Mouse (Mus musculus): ENCODE data around the gene Nt5c3b. TPM values are rescaled to one million over a fixed set of nuclear protein-coding genes. Genes with fewer than 3 reads are reported as not detected.

Gene Nt5c3b
- total and polyA plus RNA-seq, 2 experiments from 2014 or later: 59.2 to 108 TPM

GRCm38 (mm10) chr11:100408076-100408834 is 33.4 kb downstream of the Nt5c3b start:
- no peak overlapping the region for H3K27ac ChIP-seq
- no peak overlapping the region for H3K4me3 ChIP-seq (ENCODE audit: low read length)
- H3K9me3 ChIP-seq (ENCODE audit: low read length): no peaks in the 10 kb centered on the region
- WGBS: 42% methylated on average over 10 of the region's 10 CpGs
- no peaks in the 10 kb centered on the region; the same call in 1 of the 2 replicates for H3K36me3 ChIP-seq (ENCODE audit: insufficient read depth, low read length)
- no peak overlapping the region for H3K4me2 ChIP-seq (ENCODE audit: low read depth, low read length)
- H3K27me3 ChIP-seq (ENCODE audit: insufficient read depth, low read length): no peaks in the 10 kb centered on the region
- DNase-seq (ENCODE audit: low spot score) (peak; percentile 72), ATAC-seq (0 out of 2 replicates have a peak, but pooled peaks have one; percentile 46)
- no peak overlapping the region for H3K9ac ChIP-seq (replicated peaks; ENCODE audit: low read length)
- TF ChIP-seq CTCF (IDR thresholded peaks at IDR 0.05; ENCODE audit: low read depth): peak; percentile 77
- H3K4me1 ChIP-seq (ENCODE audit: insufficient read depth, low read length): peaks cover 6% of the 10 kb centered on the region

- ATAC-seq (no peak), DNase-seq (ENCODE audit: low spot score) (no peak)
- no peaks in the 10 kb centered on the region for H3K4me1 ChIP-seq (ENCODE audit: insufficient read depth, low read length)
- no peaks in the 10 kb centered on the region; the same call in 1 of the 2 replicates for H3K36me3 ChIP-seq (ENCODE audit: insufficient read depth, low read length)
- H3K4me2 ChIP-seq (ENCODE audit: low read depth, low read length): no peak overlapping the region
- H3K27me3 ChIP-seq (ENCODE audit: insufficient read depth, low read length): no peaks in the 10 kb centered on the region
- no peaks in the 10 kb centered on the region for H3K9me3 ChIP-seq (ENCODE audit: low read length)
- no peak for TF ChIP-seq CTCF (IDR thresholded peaks at IDR 0.05; ENCODE audit: low read depth)
- no peak overlapping the region for H3K4me3 ChIP-seq (ENCODE audit: low read length)
- no peak overlapping the region for H3K9ac ChIP-seq (replicated peaks; ENCODE audit: low read length)
- WGBS: 70% methylated on average over 5 of the region's 5 CpGs
- no peak overlapping the region for H3K27ac ChIP-seq
These were observed 34.5 kb downstream of the Nt5c3b start for GRCm38 (mm10) chr11:100406995-100407705.

DNA sequence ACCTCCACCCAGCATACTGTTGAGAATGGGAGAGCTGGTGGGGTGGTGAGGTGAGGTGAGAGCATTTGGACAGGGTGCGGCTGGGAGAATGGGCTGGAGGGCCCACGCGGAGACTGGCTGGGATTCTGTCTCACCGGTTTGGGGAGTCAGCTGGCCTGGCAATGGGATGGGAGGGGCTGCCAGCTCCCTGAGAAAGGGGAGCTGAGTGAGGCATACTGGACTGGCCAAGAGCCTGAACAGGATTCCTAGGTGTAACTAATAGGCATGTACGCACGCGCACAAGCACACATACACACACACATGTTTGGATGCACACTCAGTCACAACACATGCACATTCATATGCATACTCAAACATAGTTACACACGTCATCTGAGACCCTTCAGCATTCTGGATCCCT is 35.3 kb downstream of the Nt5c3b start:
- no peak overlapping the region for H3K4me3 ChIP-seq (ENCODE audit: low read length)
- no peaks in the 10 kb centered on the region for H3K9me3 ChIP-seq (ENCODE audit: low read length)
- H3K36me3 ChIP-seq (ENCODE audit: insufficient read depth, low read length): no peaks in the 10 kb centered on the region; the same call in 1 of the 2 replicates
- H3K4me2 ChIP-seq (ENCODE audit: low read depth, low read length): no peak overlapping the region
- TF ChIP-seq CTCF (IDR thresholded peaks at IDR 0.05; ENCODE audit: low read depth): no peak
- H3K4me1 ChIP-seq (ENCODE audit: insufficient read depth, low read length): no peaks in the 10 kb centered on the region
- no peak overlapping the region for H3K9ac ChIP-seq (replicated peaks; ENCODE audit: low read length)
- no peaks in the 10 kb centered on the region for H3K27me3 ChIP-seq (ENCODE audit: insufficient read depth, low read length)
- 85% methylated on average over 8 of the region's 8 CpGs for WGBS
- no peak overlapping the region for H3K27ac ChIP-seq
- ATAC-seq: no peak
- DNase-seq (ENCODE audit: low spot score): no peak

- DNase-seq (ENCODE audit: low spot score) (no peak), ATAC-seq (no peak)
- 88% methylated on average over 3 of the region's 3 CpGs for WGBS
- Histone ChIP-seq H3K4me2 (ENCODE audit: low read depth, low read length) (no peak overlapping the region), H3K36me3 (ENCODE audit: insufficient read depth, low read length) (no peaks in the 10 kb centered on the region; the same call in 1 of the 2 replicates), H3K9ac (replicated peaks; ENCODE audit: low read length) (no peak overlapping the region), H3K27ac (no peak overlapping the region), H3K4me3 (ENCODE audit: low read length) (no peak overlapping the region), H3K27me3 (ENCODE audit: insufficient read depth, low read length) (no peaks in the 10 kb centered on the region), H3K4me1 (ENCODE audit: insufficient read depth, low read length) (no peaks in the 10 kb centered on the region), H3K9me3 (ENCODE audit: low read length) (no peaks in the 10 kb centered on the region)
- no peak for TF ChIP-seq CTCF (IDR thresholded peaks at IDR 0.05; ENCODE audit: low read depth)
These were observed 37.0 kb downstream of the Nt5c3b start for GRCm38 (mm10) chr11:100404456-100405074.

DNA sequence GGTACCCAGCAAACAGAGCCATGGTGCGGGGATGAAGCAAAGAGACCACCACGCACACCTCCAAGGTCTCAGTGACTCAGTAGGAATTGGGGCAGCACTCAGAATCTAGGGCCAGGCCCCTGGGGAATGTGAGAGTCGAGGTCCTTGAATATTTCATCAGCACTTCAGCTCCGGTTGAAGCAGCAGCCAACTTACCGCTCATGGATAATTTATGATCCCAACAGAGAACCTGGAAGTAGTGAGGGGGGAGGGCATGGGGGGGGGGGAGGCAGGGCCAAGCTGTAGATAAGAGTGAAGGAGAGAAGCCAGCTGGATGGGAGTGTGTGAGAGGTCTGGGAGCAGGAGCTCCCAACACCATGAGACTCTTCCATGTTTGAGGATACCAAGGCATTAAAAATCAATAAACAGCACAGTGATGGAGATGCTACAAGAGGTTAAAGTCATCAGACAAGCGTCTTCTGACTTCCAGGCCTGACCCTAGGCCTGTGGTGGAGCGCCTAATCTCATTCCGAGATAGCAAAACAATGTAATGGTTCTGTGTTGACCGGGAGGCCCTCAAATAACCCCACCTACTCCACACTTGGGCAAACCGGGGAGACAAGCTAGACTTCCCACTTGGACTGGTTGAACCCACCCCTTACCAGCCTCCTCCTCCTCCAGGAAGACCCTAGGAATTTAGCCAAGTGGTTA is 38.0 kb downstream of the Nt5c3b start:
- Histone ChIP-seq H3K9me3 (ENCODE audit: low read length) (no peaks in the 10 kb centered on the region), H3K4me1 (ENCODE audit: insufficient read depth, low read length) (no peaks in the 10 kb centered on the region), H3K27ac (no peak overlapping the region), H3K9ac (replicated peaks; ENCODE audit: low read length) (no peak overlapping the region), H3K36me3 (ENCODE audit: insufficient read depth, low read length) (no peaks in the 10 kb centered on the region; the same call in 1 of the 2 replicates), H3K4me2 (ENCODE audit: low read depth, low read length) (no peak overlapping the region), H3K4me3 (ENCODE audit: low read length) (no peak overlapping the region), H3K27me3 (ENCODE audit: insufficient read depth, low read length) (no peaks in the 10 kb centered on the region)
- WGBS: 68% methylated on average over 10 of the region's 10 CpGs
- ATAC-seq (no peak), DNase-seq (ENCODE audit: low spot score) (no peak)
- no peak for TF ChIP-seq CTCF (IDR thresholded peaks at IDR 0.05; ENCODE audit: low read depth)

GRCm38 (mm10) chr11:100402682-100403081 is 38.9 kb downstream of the Nt5c3b start:
- WGBS: 81% methylated on average over 2 of the region's 2 CpGs
- H3K4me2 ChIP-seq (ENCODE audit: low read depth, low read length): no peak overlapping the region
- TF ChIP-seq CTCF (IDR thresholded peaks at IDR 0.05; ENCODE audit: low read depth): no peak
- no peak overlapping the region for H3K27ac ChIP-seq
- H3K4me1 ChIP-seq (ENCODE audit: insufficient read depth, low read length): no peaks in the 10 kb centered on the region
- H3K27me3 ChIP-seq (ENCODE audit: insufficient read depth, low read length): no peaks in the 10 kb centered on the region
- H3K36me3 ChIP-seq (ENCODE audit: insufficient read depth, low read length): no peaks in the 10 kb centered on the region
- H3K9me3 ChIP-seq (ENCODE audit: low read length): no peaks in the 10 kb centered on the region
- H3K4me3 ChIP-seq (ENCODE audit: low read length): no peak overlapping the region
- ATAC-seq (no peak), DNase-seq (ENCODE audit: low spot score) (no peak)
- H3K9ac ChIP-seq (replicated peaks; ENCODE audit: low read length): no peak overlapping the region

Measured in hindbrain, postnatal 0 days (tissue).